Mouse (Mus musculus): Measurements from ENCODE around the gene Tmc8. TPM values are rescaled to one million over a fixed set of nuclear protein-coding genes. Genes with fewer than 3 reads are reported as not detected.

Gene Tmc8
- polyA plus RNA-seq (2016; fragmentation: Nextera tagmentation; extraction: Ambion mirVana) = 4.0 and 4.1 TPM in 2 replicates

DNA sequence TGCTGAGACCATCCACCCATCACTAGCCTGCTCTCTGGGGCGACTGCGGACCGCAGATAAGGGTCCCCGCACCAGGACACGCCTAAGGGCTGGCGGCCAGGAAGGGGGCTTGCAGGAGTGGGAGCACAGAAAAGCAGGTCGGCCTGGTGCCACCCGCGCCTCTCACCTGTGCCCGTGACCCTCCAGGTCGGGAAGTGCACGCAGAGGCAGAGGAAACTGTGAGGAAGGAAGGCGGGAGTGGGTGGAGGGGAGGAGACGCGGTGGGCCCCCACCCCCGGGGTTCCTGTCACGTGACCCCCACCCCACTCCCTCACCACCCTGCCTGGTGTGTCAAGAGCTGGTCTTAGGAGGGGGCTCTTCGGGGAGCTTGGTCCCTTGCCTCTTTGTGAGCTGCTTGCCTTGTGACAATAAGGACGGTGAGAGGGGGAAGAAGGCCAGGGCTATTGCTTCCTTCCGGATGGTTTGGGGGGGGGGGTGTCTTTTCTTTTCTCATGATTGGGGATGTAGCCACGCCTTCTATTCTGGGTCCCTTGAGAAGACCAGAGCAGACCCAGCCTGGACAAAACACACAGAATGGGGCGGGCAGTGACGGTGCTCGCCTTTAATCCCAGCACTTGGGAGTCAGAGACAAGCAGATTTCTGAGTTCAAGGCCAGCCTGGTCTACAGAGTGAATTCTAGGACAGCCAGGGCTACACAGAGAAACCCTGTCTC lies at the start of gene Tmc8, which contains the start of gene Tmc6:
Tmc8 (plus strand) TSS at position 84 of the 712 bp plus-strand sequence.
Tmc6 (minus strand) TSS at position 206 of the 712 bp plus-strand sequence.
- peak; percentile 46 for ATAC-seq (ENCODE audit: insufficient number of reproducible peaks, low FRiP score)
- WGBS = 25% methylated on average over 24 of the region's 24 CpGs
- Histone ChIP-seq H3K4me3 (peak within 1 kb of the TSS; percentile 69), H3K9me3 (replicated peaks) (no peaks in the 10 kb centered on the region), H3K4me2 (peak within 1 kb of the TSS; percentile 99), H3K27ac (ENCODE audit: poor library complexity, severe bottlenecking) (peak within 1 kb of the TSS; percentile 94), H3K27me3 (replicated peaks) (peaks cover 8% of the 10 kb centered on the region; the same call in 1 of the 2 replicates), H3K36me3 (peaks cover 10% of the 10 kb centered on the region), H3K4me1 (replicated peaks) (peaks cover 49% of the 10 kb centered on the region), H3K9ac (peak within 1 kb of the TSS; percentile 81)

DNA sequence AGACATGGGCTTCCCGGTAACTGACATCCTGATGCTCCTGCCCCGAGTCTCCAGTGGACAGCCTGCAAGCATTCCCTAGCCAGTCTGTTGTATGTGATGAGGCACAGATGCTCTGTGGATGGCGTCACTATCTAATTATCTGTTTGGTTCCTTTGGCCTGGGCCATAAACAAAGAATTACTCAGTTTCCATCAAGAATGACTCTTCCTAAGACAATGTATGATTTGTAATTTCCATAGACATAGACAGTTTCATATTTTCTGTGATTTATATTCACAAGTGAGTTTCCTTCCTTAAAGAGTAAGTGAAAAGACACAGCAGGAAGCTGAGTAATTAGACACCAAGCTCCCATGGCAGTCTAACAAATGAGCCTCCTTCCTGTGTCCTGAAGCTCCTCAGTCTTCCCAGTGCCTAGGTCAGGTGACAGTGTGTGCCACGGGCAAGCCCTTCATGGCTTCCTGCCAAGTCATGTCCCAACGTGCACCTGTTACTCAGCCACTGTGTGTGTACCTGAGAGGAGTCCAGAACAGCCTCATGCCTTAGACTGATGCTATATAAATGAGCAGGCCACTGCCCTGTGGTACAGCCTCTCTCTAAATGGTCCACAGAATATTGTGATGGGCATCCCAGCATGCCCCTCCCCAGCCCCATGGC lies 45.7 kb upstream of the Tmc8 start:
- no peaks in the 10 kb centered on the region for H3K4me1 ChIP-seq (replicated peaks)
- 72% methylated on average over 5 of the region's 5 CpGs for WGBS
- no peaks in the 10 kb centered on the region for H3K27me3 ChIP-seq (replicated peaks)
- ATAC-seq (ENCODE audit: insufficient number of reproducible peaks, low FRiP score) = no peak
- H3K27ac ChIP-seq (ENCODE audit: poor library complexity, severe bottlenecking) = no peak overlapping the region
- H3K4me3 ChIP-seq = no peak overlapping the region
- no peaks in the 10 kb centered on the region for H3K9me3 ChIP-seq (replicated peaks)
- H3K36me3 ChIP-seq = peaks cover 76% of the 10 kb centered on the region
- H3K9ac ChIP-seq = no peak overlapping the region
- no peak overlapping the region for H3K4me2 ChIP-seq

DNA sequence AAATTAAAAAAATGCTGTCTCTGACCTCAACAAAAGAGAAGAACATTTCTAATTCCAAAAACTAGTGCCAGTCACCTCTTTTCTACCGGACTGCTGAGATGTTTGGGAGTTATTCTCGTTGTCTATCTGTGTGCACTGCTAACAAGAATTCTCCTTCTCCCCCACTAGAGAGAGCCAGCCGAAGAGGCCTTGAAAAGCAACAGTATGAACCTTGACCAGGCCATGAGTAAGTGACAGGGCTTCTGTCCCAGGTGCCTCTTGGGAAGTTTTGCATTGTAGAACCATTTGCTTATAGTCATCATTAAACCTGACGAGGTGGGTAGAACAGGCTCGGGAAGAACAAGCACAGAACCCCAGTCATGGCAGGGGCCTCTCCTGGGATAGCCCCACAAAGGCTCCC lies 43.8 kb upstream of the Tmc8 start:
- Histone ChIP-seq H3K4me1 (replicated peaks) (no peaks in the 10 kb centered on the region), H3K27me3 (replicated peaks) (no peaks in the 10 kb centered on the region), H3K4me2 (no peak overlapping the region), H3K9me3 (replicated peaks) (no peaks in the 10 kb centered on the region), H3K27ac (ENCODE audit: poor library complexity, severe bottlenecking) (no peak overlapping the region), H3K9ac (no peak overlapping the region), H3K4me3 (no peak overlapping the region), H3K36me3 (peaks cover 89% of the 10 kb centered on the region)
- 86% methylated on average over 5 of the region's 5 CpGs for WGBS
- ATAC-seq (ENCODE audit: insufficient number of reproducible peaks, low FRiP score) = no peak

DNA sequence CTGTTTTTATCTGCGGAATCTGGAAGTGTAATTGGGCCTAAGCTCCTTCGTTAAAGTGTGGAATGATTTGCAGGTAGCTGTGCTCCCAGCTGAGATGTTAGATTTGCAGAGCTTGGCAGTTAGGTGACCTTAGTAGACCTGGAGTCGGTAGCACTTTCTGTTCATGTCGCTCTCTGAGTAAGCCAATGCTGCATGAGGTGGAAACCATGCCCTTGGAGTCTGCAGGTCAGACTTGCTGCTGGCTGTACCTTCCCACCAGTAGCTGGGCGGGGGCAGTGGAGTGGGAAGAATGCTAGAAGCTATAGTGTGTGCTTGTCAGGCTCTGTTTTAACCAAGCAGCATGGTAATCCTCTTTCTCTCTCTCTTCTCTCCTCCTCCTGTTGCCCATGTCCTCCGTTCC lies 40.7 kb upstream of the Tmc8 start:
- no peaks in the 10 kb centered on the region for H3K4me1 ChIP-seq (replicated peaks)
- no peak overlapping the region for H3K4me3 ChIP-seq
- no peaks in the 10 kb centered on the region for H3K27me3 ChIP-seq (replicated peaks)
- peaks cover 98% of the 10 kb centered on the region for H3K36me3 ChIP-seq
- H3K27ac ChIP-seq (ENCODE audit: poor library complexity, severe bottlenecking) = no peak overlapping the region
- no peaks in the 10 kb centered on the region for H3K9me3 ChIP-seq (replicated peaks)
- H3K9ac ChIP-seq = no peak overlapping the region
- no peak for ATAC-seq (ENCODE audit: insufficient number of reproducible peaks, low FRiP score)
- no peak overlapping the region for H3K4me2 ChIP-seq
- 91% methylated on average over 6 of the region's 6 CpGs for WGBS

- Histone ChIP-seq H3K4me1 (replicated peaks) (no peaks in the 10 kb centered on the region), H3K27ac (ENCODE audit: poor library complexity, severe bottlenecking) (no peak overlapping the region), H3K9ac (no peak overlapping the region), H3K9me3 (replicated peaks) (no peaks in the 10 kb centered on the region), H3K36me3 (peaks cover 97% of the 10 kb centered on the region), H3K4me2 (no peak overlapping the region), H3K27me3 (replicated peaks) (no peaks in the 10 kb centered on the region), H3K4me3 (no peak overlapping the region)
- ATAC-seq (ENCODE audit: insufficient number of reproducible peaks, low FRiP score) = no peak
- WGBS = 85% methylated on average over 8 of the region's 8 CpGs
These were observed 39.6 kb upstream of the Tmc8 start for GRCm38 (mm10) chr11:117742243-117742642.

DNA sequence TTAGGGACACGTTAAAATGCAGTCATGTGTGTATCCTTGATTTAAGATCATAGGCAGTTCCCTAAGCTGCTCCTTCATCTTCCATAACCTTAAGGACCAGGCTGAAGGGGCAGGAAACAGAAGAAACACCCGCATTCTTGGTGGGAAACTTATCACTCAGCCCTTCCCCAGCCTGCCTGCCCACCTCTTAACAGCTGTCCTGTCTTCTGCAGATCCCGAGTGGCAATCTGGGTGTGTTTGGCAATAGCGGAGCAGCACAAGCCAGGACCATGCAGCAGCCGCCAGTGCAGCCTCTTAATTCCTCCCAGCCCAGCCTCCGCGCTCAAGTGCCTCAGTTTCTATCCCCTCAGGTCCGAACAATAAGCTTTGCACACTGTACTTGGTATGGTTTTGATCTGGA lies 39.2 kb upstream of the Tmc8 start:
- H3K4me3 ChIP-seq = no peak overlapping the region
- H3K27ac ChIP-seq (ENCODE audit: poor library complexity, severe bottlenecking) = no peak overlapping the region
- H3K4me1 ChIP-seq (replicated peaks) = no peaks in the 10 kb centered on the region
- no peaks in the 10 kb centered on the region for H3K27me3 ChIP-seq (replicated peaks)
- 70% methylated on average over 8 of the region's 8 CpGs for WGBS
- no peaks in the 10 kb centered on the region for H3K9me3 ChIP-seq (replicated peaks)
- H3K36me3 ChIP-seq = peaks cover 97% of the 10 kb centered on the region
- no peak for ATAC-seq (ENCODE audit: insufficient number of reproducible peaks, low FRiP score)
- H3K4me2 ChIP-seq = no peak overlapping the region
- H3K9ac ChIP-seq = no peak overlapping the region

- H3K36me3 ChIP-seq = peaks cover 97% of the 10 kb centered on the region
- 69% methylated on average over 4 of the region's 4 CpGs for WGBS
- H3K4me1 ChIP-seq (replicated peaks) = no peaks in the 10 kb centered on the region
- H3K27ac ChIP-seq (ENCODE audit: poor library complexity, severe bottlenecking) = no peak overlapping the region
- no peaks in the 10 kb centered on the region for H3K9me3 ChIP-seq (replicated peaks)
- no peak overlapping the region for H3K4me2 ChIP-seq
- H3K27me3 ChIP-seq (replicated peaks) = no peaks in the 10 kb centered on the region
- H3K9ac ChIP-seq = no peak overlapping the region
- no peak overlapping the region for H3K4me3 ChIP-seq
- ATAC-seq (ENCODE audit: insufficient number of reproducible peaks, low FRiP score) = no peak
These were observed 38.3 kb upstream of the Tmc8 start for GRCm38 (mm10) chr11:117743454-117744030.

- Histone ChIP-seq H3K27ac (ENCODE audit: poor library complexity, severe bottlenecking) (no peak overlapping the region), H3K9ac (no peak overlapping the region), H3K4me1 (replicated peaks) (no peaks in the 10 kb centered on the region), H3K27me3 (replicated peaks) (no peaks in the 10 kb centered on the region), H3K36me3 (peaks cover 95% of the 10 kb centered on the region), H3K4me3 (no peak overlapping the region), H3K9me3 (replicated peaks) (no peaks in the 10 kb centered on the region), H3K4me2 (no peak overlapping the region)
- no peak for ATAC-seq (ENCODE audit: insufficient number of reproducible peaks, low FRiP score)
- 73% methylated on average over 4 of the region's 4 CpGs for WGBS
These were observed 33.2 kb upstream of the Tmc8 start for GRCm38 (mm10) chr11:117748628-117749027.

DNA sequence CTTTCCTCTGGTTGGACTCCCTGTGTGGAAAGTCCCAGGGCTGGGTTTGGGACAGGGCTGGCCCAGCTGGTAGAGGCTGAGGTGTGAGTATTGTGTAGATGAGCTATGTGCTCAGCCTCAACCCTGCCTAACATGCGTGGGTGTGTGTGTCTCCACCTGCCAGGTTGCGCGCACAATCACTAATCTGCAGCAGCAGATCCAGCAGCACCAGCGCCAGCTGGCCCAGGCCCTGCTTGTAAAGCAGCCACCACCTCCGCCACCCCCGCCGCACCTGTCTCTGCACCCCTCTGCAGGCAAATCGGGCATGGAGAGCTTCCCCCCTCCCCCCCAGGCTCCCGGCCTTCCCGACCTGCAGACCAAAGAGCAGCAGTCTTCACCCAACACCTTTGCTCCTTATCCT lies 32.5 kb upstream of the Tmc8 start:
- Histone ChIP-seq H3K4me1 (replicated peaks) (no peaks in the 10 kb centered on the region), H3K27ac (ENCODE audit: poor library complexity, severe bottlenecking) (no peak overlapping the region), H3K36me3 (peaks cover 95% of the 10 kb centered on the region), H3K9me3 (replicated peaks) (no peaks in the 10 kb centered on the region), H3K9ac (no peak overlapping the region), H3K4me2 (no peak overlapping the region), H3K27me3 (replicated peaks) (no peaks in the 10 kb centered on the region), H3K4me3 (no peak overlapping the region)
- 87% methylated on average over 10 of the region's 10 CpGs for WGBS
- ATAC-seq (ENCODE audit: insufficient number of reproducible peaks, low FRiP score) = no peak

DNA sequence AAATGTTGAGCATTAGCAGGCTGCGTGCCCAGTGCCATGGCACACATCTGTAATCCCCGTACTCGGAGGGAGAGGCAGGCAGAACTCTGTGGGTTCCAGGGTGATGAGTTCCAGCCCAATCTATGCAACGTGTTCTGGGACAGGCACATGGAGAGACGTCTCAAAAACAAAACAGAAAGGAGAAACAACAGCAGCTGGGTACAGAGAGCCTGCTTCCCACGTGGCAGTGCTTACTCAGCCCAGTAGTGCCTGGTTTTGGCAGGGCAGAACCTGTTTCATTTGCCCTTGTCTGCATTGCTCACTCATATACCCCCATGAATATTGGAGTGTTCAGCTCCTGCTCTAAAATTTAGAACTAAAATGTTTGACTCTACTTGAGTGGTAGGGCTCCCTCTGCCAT lies 30.3 kb upstream of the Tmc8 start:
- 85% methylated on average over 6 of the region's 6 CpGs for WGBS
- Histone ChIP-seq H3K4me3 (no peak overlapping the region), H3K36me3 (peaks cover 97% of the 10 kb centered on the region), H3K4me1 (replicated peaks) (no peaks in the 10 kb centered on the region), H3K9ac (no peak overlapping the region), H3K27me3 (replicated peaks) (no peaks in the 10 kb centered on the region), H3K9me3 (replicated peaks) (no peaks in the 10 kb centered on the region), H3K4me2 (no peak overlapping the region), H3K27ac (ENCODE audit: poor library complexity, severe bottlenecking) (no peak overlapping the region)
- no peak for ATAC-seq (ENCODE audit: insufficient number of reproducible peaks, low FRiP score)

DNA sequence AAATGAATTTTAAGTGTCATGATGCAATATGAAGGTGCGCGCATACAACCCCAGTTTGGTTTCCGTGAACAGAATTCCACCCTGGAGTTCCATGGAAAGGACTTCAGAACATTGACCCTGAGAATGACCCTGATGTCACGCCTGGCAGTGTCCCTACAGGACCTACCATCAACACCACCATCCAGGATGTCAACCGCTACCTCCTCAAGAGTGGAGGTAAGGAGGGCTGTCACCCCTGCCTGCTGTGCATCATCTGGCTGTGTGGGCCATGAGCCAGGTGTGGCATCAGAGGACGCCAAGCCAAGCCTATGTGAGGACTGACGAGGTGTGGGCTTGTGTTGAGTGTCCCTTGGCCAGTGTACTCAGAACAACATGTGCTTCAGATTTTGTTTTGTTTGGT lies 26.0 kb upstream of the Tmc8 start:
- 97% methylated on average over 7 of the region's 7 CpGs for WGBS
- Histone ChIP-seq H3K27me3 (replicated peaks) (no peaks in the 10 kb centered on the region), H3K27ac (ENCODE audit: poor library complexity, severe bottlenecking) (no peak overlapping the region), H3K9ac (no peak overlapping the region), H3K4me1 (replicated peaks) (no peaks in the 10 kb centered on the region), H3K9me3 (replicated peaks) (no peaks in the 10 kb centered on the region), H3K4me2 (no peak overlapping the region), H3K4me3 (no peak overlapping the region), H3K36me3 (peaks cover 98% of the 10 kb centered on the region)
- ATAC-seq (ENCODE audit: insufficient number of reproducible peaks, low FRiP score) = no peak
